Mouse (Mus musculus) lung, adult 2 months (tissue): ENCODE data around the gene Fbxl17.

Experiments
- CTCF ChIP-seq: fragments of 200-500 bp; IDR thresholded peaks from 2 replicates; pipeline ENCODE4 v1.5.1; 2011; ENCODE audit warnings: mild to moderate bottlenecking, low read length, control low read depth; ENCODE audit not compliant: insufficient read depth
- POLR2A ChIP-seq: fragments of 200-500 bp; IDR thresholded peaks from 2 replicates; pipeline ENCODE4 v1.6.1; 2011; ENCODE audit warnings: low read depth, mild to moderate bottlenecking, control low read depth, low read length, borderline replicate concordance; ENCODE audit errors: extremely low read depth

DNA sequence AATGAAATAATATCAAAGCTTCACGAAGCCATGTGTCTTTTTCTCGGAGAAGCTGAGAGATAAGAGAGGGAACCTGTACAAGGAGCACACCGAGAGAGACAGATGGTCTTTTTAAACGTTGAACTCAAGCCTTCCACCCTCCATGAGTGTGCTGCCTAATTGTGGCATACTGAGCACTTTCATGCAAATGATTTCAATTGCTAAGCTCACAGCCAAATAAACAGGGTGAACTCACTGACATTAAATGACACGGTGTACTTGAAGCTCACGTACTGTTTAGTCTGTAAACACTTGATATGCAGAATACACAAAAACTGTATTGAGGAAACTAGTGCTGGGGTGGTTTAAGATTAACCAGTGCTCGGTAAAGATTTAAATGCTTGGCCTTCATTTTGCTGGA lies 380.7 kb downstream of the Fbxl17 start:
- TF ChIP-seq CTCF (no peak), POLR2A (no peak)
